Mouse (Mus musculus): Measurements from ENCODE around the gene Ndufa13. TPM values are rescaled to one million over a fixed set of nuclear protein-coding genes. Genes with fewer than 3 reads are reported as not detected.

The Ndufa13 gene
- polyA plus RNA-seq, 1 experiment from 2014 or later = 446 TPM

- ATAC-seq (ENCODE audit: insufficient number of reproducible peaks, insufficient read depth, low FRiP score, low read depth) = no peak
- peaks cover 8 to 10% of the 10 kb centered on the region in 2 experiments for H3K4me1 ChIP-seq (ENCODE audit: control insufficient read depth in 2 of 2, insufficient read depth in 2 of 2, low read length in 2 of 2)
These were observed 51.3 kb downstream of the Ndufa13 start for GRCm38 (mm10) chr8:69850926-69851506.

GRCm38 (mm10) chr8:69849899-69850298 lies 52.5 kb downstream of the Ndufa13 start:
- no peak for ATAC-seq (ENCODE audit: insufficient number of reproducible peaks, insufficient read depth, low FRiP score, low read depth)
- no peak overlapping the region for H3K4me3 ChIP-seq (ENCODE audit: control insufficient read depth in 1 of 2, insufficient read depth in 1 of 2, low read depth in 1 of 2, low read length in 2 of 2)
- H3K27ac ChIP-seq (replicated peaks in 1 of 2; ENCODE audit: control insufficient read depth in 1 of 2, insufficient read depth in 1 of 2, low read depth in 2 of 2, low read length in 2 of 2) = no peak overlapping the region
- no peaks in the 10 kb centered on the region for H3K9me3 ChIP-seq (ENCODE audit: control insufficient read depth, low read length)
- no peaks in the 10 kb centered on the region for H3K36me3 ChIP-seq (ENCODE audit: control insufficient read depth, insufficient read depth, low read length)
- no peak overlapping the region for H3K4me2 ChIP-seq (ENCODE audit: low read length)
- WGBS = 26% methylated on average over 3 of the region's 3 CpGs
- no peak overlapping the region for H3K9ac ChIP-seq (ENCODE audit: low read length)
- H3K4me1 ChIP-seq (ENCODE audit: control insufficient read depth in 2 of 2, insufficient read depth in 2 of 2, low read length in 2 of 2) = peaks cover 8 to 10% of the 10 kb centered on the region in 2 experiments
- no peaks in the 10 kb centered on the region for H3K27me3 ChIP-seq (ENCODE audit: control insufficient read depth, insufficient read depth, low read length)

More at GRCm38 (mm10) chr8:69850926-69851506, 51.3 kb downstream of the Ndufa13 start:
- H3K9me3 ChIP-seq (ENCODE audit: control insufficient read depth, low read length) = no peaks in the 10 kb centered on the region
- no peak overlapping the region for H3K4me2 ChIP-seq (ENCODE audit: low read length)
- H3K27ac ChIP-seq (replicated peaks in 1 of 2; ENCODE audit: control insufficient read depth in 1 of 2, insufficient read depth in 1 of 2, low read depth in 2 of 2, low read length in 2 of 2) = no peak overlapping the region
- H3K36me3 ChIP-seq (ENCODE audit: control insufficient read depth, insufficient read depth, low read length) = no peaks in the 10 kb centered on the region
- no peak overlapping the region for H3K9ac ChIP-seq (ENCODE audit: low read length)
- H3K27me3 ChIP-seq (ENCODE audit: control insufficient read depth, insufficient read depth, low read length) = no peaks in the 10 kb centered on the region
- WGBS = 70% methylated on average over 7 of the region's 7 CpGs
- H3K4me3 ChIP-seq (ENCODE audit: control insufficient read depth in 1 of 2, insufficient read depth in 1 of 2, low read depth in 1 of 2, low read length in 2 of 2) = no peak overlapping the region

- Histone ChIP-seq H3K27me3 (ENCODE audit: control insufficient read depth, insufficient read depth, low read length) (no peaks in the 10 kb centered on the region), H3K9ac (ENCODE audit: low read length) (no peak overlapping the region), H3K4me3 (ENCODE audit: control insufficient read depth in 1 of 2, insufficient read depth in 1 of 2, low read depth in 1 of 2, low read length in 2 of 2) (no peak overlapping the region), H3K9me3 (ENCODE audit: control insufficient read depth, low read length) (no peaks in the 10 kb centered on the region), H3K27ac (replicated peaks in 1 of 2; ENCODE audit: control insufficient read depth in 1 of 2, insufficient read depth in 1 of 2, low read depth in 2 of 2, low read length in 2 of 2) (peak overlapping the region; percentile 20 to 75; a peak in 3 of 4 replicates), H3K4me1 (ENCODE audit: control insufficient read depth in 2 of 2, insufficient read depth in 2 of 2, low read length in 2 of 2) (peaks cover 8 to 10% of the 10 kb centered on the region in 2 experiments), H3K4me2 (ENCODE audit: low read length) (no peak overlapping the region), H3K36me3 (ENCODE audit: control insufficient read depth, insufficient read depth, low read length) (no peaks in the 10 kb centered on the region)
- peak; percentile 54 for ATAC-seq (ENCODE audit: insufficient number of reproducible peaks, insufficient read depth, low FRiP score, low read depth)
- WGBS = 21% methylated on average over 8 of the region's 8 CpGs
These were observed 53.4 kb downstream of the Ndufa13 start for GRCm38 (mm10) chr8:69848951-69849350.

- Histone ChIP-seq H3K9me3 (ENCODE audit: control insufficient read depth, low read length) (no peaks in the 10 kb centered on the region), H3K27me3 (ENCODE audit: control insufficient read depth, insufficient read depth, low read length) (no peaks in the 10 kb centered on the region), H3K4me3 (ENCODE audit: control insufficient read depth in 1 of 2, insufficient read depth in 1 of 2, low read depth in 1 of 2, low read length in 2 of 2) (no peak overlapping the region), H3K4me2 (ENCODE audit: low read length) (no peak overlapping the region), H3K9ac (ENCODE audit: low read length) (no peak overlapping the region), H3K36me3 (ENCODE audit: control insufficient read depth, insufficient read depth, low read length) (no peaks in the 10 kb centered on the region), H3K4me1 (ENCODE audit: control insufficient read depth in 2 of 2, insufficient read depth in 2 of 2, low read length in 2 of 2) (peaks cover 8 to 10% of the 10 kb centered on the region in 2 experiments), H3K27ac (replicated peaks in 1 of 2; ENCODE audit: control insufficient read depth in 1 of 2, insufficient read depth in 1 of 2, low read depth in 2 of 2, low read length in 2 of 2) (no peak overlapping the region)
- no peak for ATAC-seq (ENCODE audit: insufficient number of reproducible peaks, insufficient read depth, low FRiP score, low read depth)
- 73% methylated on average over 3 of the region's 3 CpGs for WGBS
These were observed 54.9 kb downstream of the Ndufa13 start for GRCm38 (mm10) chr8:69847167-69848065.

Other genes with a start within 250 kb of the Ndufa13 start
- gene Zfp964, start 248.1 kb downstream of the Ndufa13 start, polyA plus RNA-seq (2014; fragmentation: Nextera tagmentation; extraction: Ambion mirVana) = 2.0 and 2.1 TPM in 2 replicates
- gene Zfp869, start 191.8 kb downstream of the Ndufa13 start, polyA plus RNA-seq (2014; fragmentation: Nextera tagmentation; extraction: Ambion mirVana) = 19.9 and 20.8 TPM in 2 replicates
- gene Zfp963, start 152.6 kb downstream of the Ndufa13 start, polyA plus RNA-seq (2014; fragmentation: Nextera tagmentation; extraction: Ambion mirVana) = 3.7 and 4.2 TPM in 2 replicates
- gene Gm20422, start 127.7 kb downstream of the Ndufa13 start, polyA plus RNA-seq (2014; fragmentation: Nextera tagmentation; extraction: Ambion mirVana) = 0.98 TPM in 1 of 2 replicates, not detected in the other
- gene Atp13a1, start 111.4 kb downstream of the Ndufa13 start, polyA plus RNA-seq (2014; fragmentation: Nextera tagmentation; extraction: Ambion mirVana) = 25.0 and 27.2 TPM in 2 replicates
- 17.3 and 18.7 TPM in 2 replicates for gene Zfp866, start 111.4 kb downstream of the Ndufa13 start, polyA plus RNA-seq (2014; fragmentation: Nextera tagmentation; extraction: Ambion mirVana)
- gene Gmip, start 93.9 kb downstream of the Ndufa13 start, polyA plus RNA-seq (2014; fragmentation: Nextera tagmentation; extraction: Ambion mirVana) = 6.2 and 7.3 TPM in 2 replicates
- gene Lpar2, start 80.1 kb downstream of the Ndufa13 start, polyA plus RNA-seq (2014; fragmentation: Nextera tagmentation; extraction: Ambion mirVana) = 0.19 and 0.24 TPM in 2 replicates
- 3.2 and 5.0 TPM in 2 replicates for gene Pbx4, start 70.1 kb downstream of the Ndufa13 start, polyA plus RNA-seq (2014; fragmentation: Nextera tagmentation; extraction: Ambion mirVana)
- 0.30 and 0.42 TPM in 2 replicates for gene Cilp2, start 14.9 kb downstream of the Ndufa13 start, polyA plus RNA-seq (2014; fragmentation: Nextera tagmentation; extraction: Ambion mirVana)
- 1.5 and 1.8 TPM in 2 replicates for gene Tssk6, start 374 bp downstream of the Ndufa13 start, polyA plus RNA-seq (2014; fragmentation: Nextera tagmentation; extraction: Ambion mirVana)
- 5.6 and 8.4 TPM in 2 replicates for gene Yjefn3, start 154 bp upstream of the Ndufa13 start, polyA plus RNA-seq (2014; fragmentation: Nextera tagmentation; extraction: Ambion mirVana)
- 52.2 and 53.3 TPM in 2 replicates for gene Gatad2a, start 93.8 kb upstream of the Ndufa13 start, polyA plus RNA-seq (2014; fragmentation: Nextera tagmentation; extraction: Ambion mirVana)
- gene Mau2, start 140.2 kb upstream of the Ndufa13 start, polyA plus RNA-seq (2014; fragmentation: Nextera tagmentation; extraction: Ambion mirVana) = 40.5 and 42.2 TPM in 2 replicates
- 22.8 and 24.3 TPM in 2 replicates for gene Sugp1, start 140.3 kb upstream of the Ndufa13 start, polyA plus RNA-seq (2014; fragmentation: Nextera tagmentation; extraction: Ambion mirVana)
- 0.50 and 2.0 TPM in 2 replicates for gene Tm6sf2, start 170.4 kb upstream of the Ndufa13 start, polyA plus RNA-seq (2014; fragmentation: Nextera tagmentation; extraction: Ambion mirVana)
- 0.19 TPM in 1 of 2 replicates, not detected in the other for gene Hapln4, start 180.9 kb upstream of the Ndufa13 start, polyA plus RNA-seq (2014; fragmentation: Nextera tagmentation; extraction: Ambion mirVana)
- 0.26 and 0.34 TPM in 2 replicates for gene Ncan, start 218.3 kb upstream of the Ndufa13 start, polyA plus RNA-seq (2014; fragmentation: Nextera tagmentation; extraction: Ambion mirVana)
- gene Nr2c2ap, start 228.8 kb upstream of the Ndufa13 start, polyA plus RNA-seq (2014; fragmentation: Nextera tagmentation; extraction: Ambion mirVana) = 23.0 and 26.2 TPM in 2 replicates
- gene Rfxank, start 236.6 kb upstream of the Ndufa13 start, polyA plus RNA-seq (2014; fragmentation: Nextera tagmentation; extraction: Ambion mirVana) = 18.1 and 21.0 TPM in 2 replicates
- gene Borcs8, start 236.9 kb upstream of the Ndufa13 start, polyA plus RNA-seq (2014; fragmentation: Nextera tagmentation; extraction: Ambion mirVana) = 46.7 and 50.3 TPM in 2 replicates
- gene Mef2b, start 237.2 kb upstream of the Ndufa13 start, polyA plus RNA-seq (2014; fragmentation: Nextera tagmentation; extraction: Ambion mirVana) = 0.22 TPM in 1 of 2 replicates, not detected in the other